Mouse (Mus musculus): ENCODE measurements around the gene Nudt9. TPM values are rescaled to one million over a fixed set of nuclear protein-coding genes. Genes with fewer than 3 reads are reported as not detected.

Nudt9 gene
- polyA plus RNA-seq, 1 experiment from 2014 or later: 57.3 TPM

- H3K27ac ChIP-seq (ENCODE audit: poor library complexity, severe bottlenecking): peak overlapping the region; percentile 76
- H3K4me3 ChIP-seq: no peak overlapping the region
- H3K27me3 ChIP-seq (replicated peaks): no peaks in the 10 kb centered on the region
- H3K9me3 ChIP-seq (replicated peaks): no peaks in the 10 kb centered on the region
- peaks cover 67% of the 10 kb centered on the region for H3K4me1 ChIP-seq (replicated peaks)
- H3K9ac ChIP-seq: no peak overlapping the region
- no peak overlapping the region for H3K4me2 ChIP-seq
- no peak for ATAC-seq (ENCODE audit: insufficient number of reproducible peaks, low FRiP score)
- no peaks in the 10 kb centered on the region for H3K36me3 ChIP-seq
- 17% methylated on average over 3 of the region's 3 CpGs for WGBS
Measured at GRCm38 (mm10) chr5:104109516-104109915, 63.4 kb downstream of the Nudt9 start.

- Histone ChIP-seq H3K9me3 (replicated peaks) (no peaks in the 10 kb centered on the region), H3K4me2 (no peak overlapping the region), H3K27ac (ENCODE audit: poor library complexity, severe bottlenecking) (peak overlapping the region; percentile 51), H3K4me1 (replicated peaks) (peaks cover 76% of the 10 kb centered on the region), H3K27me3 (replicated peaks) (no peaks in the 10 kb centered on the region), H3K4me3 (no peak overlapping the region), H3K9ac (no peak overlapping the region), H3K36me3 (no peaks in the 10 kb centered on the region)
- WGBS: 46% methylated on average over 9 of the region's 9 CpGs
- ATAC-seq (ENCODE audit: insufficient number of reproducible peaks, low FRiP score): no peak
Measured at GRCm38 (mm10) chr5:104110171-104110920, 64.2 kb downstream of the Nudt9 start.

- Histone ChIP-seq H3K36me3 (no peaks in the 10 kb centered on the region), H3K9me3 (replicated peaks) (no peaks in the 10 kb centered on the region), H3K27me3 (replicated peaks) (no peaks in the 10 kb centered on the region), H3K9ac (no peak overlapping the region), H3K4me1 (replicated peaks) (peaks cover 77% of the 10 kb centered on the region), H3K4me2 (peak overlapping the region; percentile 50), H3K4me3 (0 out of 2 replicates have a peak overlapping the region, but pooled peaks have one; percentile 1), H3K27ac (ENCODE audit: poor library complexity, severe bottlenecking) (peak overlapping the region; percentile 64)
- peak; percentile 22 for ATAC-seq (ENCODE audit: insufficient number of reproducible peaks, low FRiP score)
- 8% methylated on average over 9 of the region's 9 CpGs for WGBS
Measured at GRCm38 (mm10) chr5:104112016-104112415, 65.9 kb downstream of the Nudt9 start.

GRCm38 (mm10) chr5:104112511-104112910 lies 66.4 kb downstream of the Nudt9 start:
- peak overlapping the region; percentile 64 for H3K27ac ChIP-seq (ENCODE audit: poor library complexity, severe bottlenecking)
- H3K27me3 ChIP-seq (replicated peaks): no peaks in the 10 kb centered on the region
- H3K4me1 ChIP-seq (replicated peaks): peaks cover 76% of the 10 kb centered on the region
- H3K9me3 ChIP-seq (replicated peaks): no peaks in the 10 kb centered on the region
- peak overlapping the region; percentile 55; the same call in 1 of the 2 replicates for H3K9ac ChIP-seq
- WGBS: 32% methylated on average over 5 of the region's 5 CpGs
- H3K36me3 ChIP-seq: no peaks in the 10 kb centered on the region
- H3K4me3 ChIP-seq: no peak overlapping the region
- H3K4me2 ChIP-seq: peak overlapping the region; percentile 50
- ATAC-seq (ENCODE audit: insufficient number of reproducible peaks, low FRiP score): no peak

- Histone ChIP-seq H3K27ac (ENCODE audit: poor library complexity, severe bottlenecking) (peak within 1 kb of the TSS; percentile 71), H3K9me3 (replicated peaks) (no peaks in the 10 kb centered on the region), H3K9ac (peak within 1 kb of the TSS; percentile 61), H3K4me3 (peak within 1 kb of the TSS; percentile 4; the same call in 1 of the 2 replicates), H3K36me3 (no peaks in the 10 kb centered on the region), H3K27me3 (replicated peaks) (no peaks in the 10 kb centered on the region), H3K4me1 (replicated peaks) (peaks cover 65% of the 10 kb centered on the region), H3K4me2 (peak within 1 kb of the TSS; percentile 50)
- 31% methylated on average over 15 of the region's 15 CpGs for WGBS
- no peak for ATAC-seq (ENCODE audit: insufficient number of reproducible peaks, low FRiP score)
Measured at GRCm38 (mm10) chr5:104113491-104114172, 67.5 kb downstream of the Nudt9 start, which contains the start of gene Sparcl1. TSS of gene Sparcl1 (minus strand) at chr5:104113733.

Small RNA genes within 50 kb of the gene (microRNA-seq; reads per million reads assigned to microRNA genes)
- 2.6 reads per million, percentile 3 among the genes with 10 or more reads in this experiment for gene Mir5619

Other genes with a start within 250 kb of the Nudt9 start
- gene Klhl8, start 135.0 kb upstream of the Nudt9 start, polyA plus RNA-seq (2016; fragmentation: Nextera tagmentation; extraction: Ambion mirVana): 11.3 and 12.4 TPM in 2 replicates
- gene Hsd17b13, start 68.9 kb upstream of the Nudt9 start, polyA plus RNA-seq (2016; fragmentation: Nextera tagmentation; extraction: Ambion mirVana): not detected in 2 replicates
- 3.9 and 4.3 TPM in 2 replicates for gene Hsd17b11, start 24.4 kb upstream of the Nudt9 start, polyA plus RNA-seq (2016; fragmentation: Nextera tagmentation; extraction: Ambion mirVana)
- not detected in 2 replicates for gene Gm17660, start 31.3 kb downstream of the Nudt9 start, polyA plus RNA-seq (2016; fragmentation: Nextera tagmentation; extraction: Ambion mirVana)
- 21.2 and 25.4 TPM in 2 replicates for gene Sparcl1, start 67.4 kb downstream of the Nudt9 start, polyA plus RNA-seq (2016; fragmentation: Nextera tagmentation; extraction: Ambion mirVana)
- not detected in 2 replicates for gene Dspp, start 124.4 kb downstream of the Nudt9 start, polyA plus RNA-seq (2016; fragmentation: Nextera tagmentation; extraction: Ambion mirVana)
- gene Dmp1, start 156.3 kb downstream of the Nudt9 start, polyA plus RNA-seq (2016; fragmentation: Nextera tagmentation; extraction: Ambion mirVana): not detected in 2 replicates

Measured in heart, embryonic 12.5 days (tissue).